Mouse (Mus musculus) urinary bladder, postnatal 10 days (tissue): ENCODE data around the gene Sphk2.

ENCODE experiments used
- DNase-seq: peaks from one replicate; pipeline ENCODE4 v3.0.0; 2022; ENCODE audit warnings: low spot score

Sphk2 gene

GRCm38 (mm10) chr7:45723781-45724180, 6.0 kb upstream of the Sphk2 start:
- no peak for DNase-seq

GRCm38 (mm10) chr7:45723301-45723700, 5.5 kb upstream of the Sphk2 start:
- DNase-seq: no peak

GRCm38 (mm10) chr7:45722348-45722713, 4.5 kb upstream of the Sphk2 start:
- DNase-seq: no peak

- no peak for DNase-seq
Measured at GRCm38 (mm10) chr7:45721642-45722347, 4.0 kb upstream of the Sphk2 start.

GRCm38 (mm10) chr7:45721234-45721571, 3.4 kb upstream of the Sphk2 start:
- DNase-seq: no peak

- DNase-seq: peak; percentile 9
Measured at GRCm38 (mm10) chr7:45720413-45721233, 2.8 kb upstream of the Sphk2 start, which contains the start of gene Fam83e. Gene Fam83e (plus strand): TSS chr7:45721212.

GRCm38 (mm10) chr7:45719738-45720412, 2.1 kb upstream of the Sphk2 start:
- no peak for DNase-seq

GRCm38 (mm10) chr7:45719180-45719579, 1.4 kb upstream of the Sphk2 start:
- DNase-seq: no peak

- DNase-seq: peak; percentile 9
Measured at GRCm38 (mm10) chr7:45718331-45718730, 529 bp upstream of the Sphk2 start.

GRCm38 (mm10) chr7:45716952-45717917, 567 bp downstream of the Sphk2 start:
- no peak for DNase-seq

GRCm38 (mm10) chr7:45716460-45716857, 1.3 kb downstream of the Sphk2 start:
- DNase-seq: no peak

- DNase-seq: no peak
Measured at GRCm38 (mm10) chr7:45715741-45716459, 1.9 kb downstream of the Sphk2 start.

- peak; percentile 93 for DNase-seq
Measured at GRCm38 (mm10) chr7:45715090-45715708, 2.6 kb downstream of the Sphk2 start, which contains the start of gene Rpl18. Gene Rpl18 (plus strand): TSS chr7:45715457.

GRCm38 (mm10) chr7:45714630-45715089, 3.1 kb downstream of the Sphk2 start:
- no peak for DNase-seq

- DNase-seq: no peak
Measured at GRCm38 (mm10) chr7:45713881-45714520, 3.8 kb downstream of the Sphk2 start.

GRCm38 (mm10) chr7:45713396-45713795, 4.4 kb downstream of the Sphk2 start:
- DNase-seq: no peak

GRCm38 (mm10) chr7:45712022-45712757, 5.6 kb downstream of the Sphk2 start:
- no peak for DNase-seq

- no peak for DNase-seq
Measured at GRCm38 (mm10) chr7:45711316-45712021, 6.3 kb downstream of the Sphk2 start.
